Mouse (Mus musculus) liver, postnatal 0 days (tissue): Measurements from ENCODE around the gene Pin1rt1.

Source experiments
- CTCF ChIP-seq: sonication (generic); IDR thresholded peaks from 2 replicates; pipeline ENCODE4 v1.5.1; 2016; ENCODE audit warnings: antibody characterized with exemption, low read depth
- EP300 ChIP-seq: IDR thresholded peaks from 2 replicates; pipeline ENCODE4 v1.6.1; 2016; ENCODE audit warnings: antibody characterized with exemption, low read depth, mild to moderate bottlenecking

DNA sequence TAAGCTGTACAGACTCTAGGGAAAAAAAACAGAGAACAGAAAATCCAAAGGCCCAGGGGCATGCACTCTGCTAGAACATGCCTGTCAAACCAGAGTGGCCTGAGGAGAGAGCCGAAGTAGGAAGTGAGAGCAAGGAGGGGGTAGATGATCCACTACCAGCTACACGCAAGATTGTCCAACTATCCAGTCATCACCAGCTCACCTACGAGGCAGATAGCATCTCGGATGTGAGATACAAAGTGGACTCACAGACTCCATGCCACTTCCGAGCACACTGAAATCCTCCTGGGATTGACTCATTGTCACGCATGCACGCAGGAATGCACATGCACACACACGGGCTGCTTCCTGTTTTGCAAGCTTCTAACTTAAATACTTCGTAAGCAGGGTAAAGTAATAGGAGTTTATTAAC, 15.9 kb upstream of the Pin1rt1 start:
- no peak for TF ChIP-seq CTCF
- no peak for TF ChIP-seq EP300
